Mouse (Mus musculus): ENCODE measurements around the gene Phospho2.
"Not testable (repeated sequence)": the region's sequence is repeated elsewhere in the genome, so short reads cannot be mapped to it uniquely, and the experiment has no call there.

Gene Phospho2

DNA sequence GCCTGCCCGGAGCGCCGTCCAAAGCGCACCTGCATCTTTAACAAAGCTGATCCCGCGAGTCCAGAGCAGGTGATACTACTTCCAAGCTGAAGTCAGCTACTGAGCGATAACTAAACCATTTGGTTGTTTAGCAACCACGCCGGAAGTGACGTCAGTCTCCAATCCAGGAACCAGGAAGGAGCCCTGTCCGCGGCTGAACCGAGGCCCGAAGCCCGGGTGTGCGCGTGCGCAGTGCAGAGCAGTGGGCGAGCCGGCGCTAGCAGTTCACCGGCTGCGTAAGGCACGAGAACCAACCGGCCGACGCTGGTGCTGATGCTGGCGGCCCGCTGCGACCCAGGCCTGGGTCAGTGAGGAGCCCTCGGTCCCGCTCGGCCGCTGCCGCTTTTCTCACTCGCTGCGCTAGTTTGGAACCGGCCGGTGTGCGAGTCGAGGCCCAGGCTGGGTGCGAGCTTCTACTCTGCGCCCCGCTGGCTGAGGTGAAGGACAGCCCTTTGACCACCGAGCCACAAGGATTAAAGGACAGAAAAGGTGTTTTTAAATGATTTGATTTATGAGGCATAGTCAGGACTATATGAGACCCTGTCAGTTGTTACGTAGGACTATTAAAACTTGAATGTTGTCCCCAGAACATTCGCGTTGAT, at the start of gene Phospho2, which contains the start of gene Ccdc173:
Phospho2 (plus strand) TSS at position 195 of the 641 bp plus-strand sequence.
Ccdc173 (minus strand) TSS at position 147 of the 641 bp plus-strand sequence.
- peak; percentile 98 for DNase-seq

DNA sequence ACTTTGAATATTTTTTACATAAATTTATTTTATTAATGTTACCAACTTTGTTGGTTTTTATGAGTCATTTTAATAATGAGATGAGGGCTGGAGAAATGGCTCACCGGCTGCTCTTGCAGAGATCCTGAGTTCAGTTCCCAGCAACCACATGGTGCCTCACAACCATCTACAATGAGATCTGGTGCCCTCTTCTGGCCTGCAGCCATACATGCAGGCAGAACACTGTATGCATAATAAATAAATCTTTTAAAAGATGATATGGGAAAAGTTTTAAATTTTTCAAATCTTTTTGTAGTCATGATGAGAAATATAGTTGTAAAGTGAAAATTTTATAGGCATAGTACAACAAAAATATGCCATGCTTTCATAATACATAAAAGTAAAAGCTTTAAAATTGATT, 44.3 kb upstream of the Phospho2 start:
- peak; percentile 27 to 29 for DNase-seq

DNA sequence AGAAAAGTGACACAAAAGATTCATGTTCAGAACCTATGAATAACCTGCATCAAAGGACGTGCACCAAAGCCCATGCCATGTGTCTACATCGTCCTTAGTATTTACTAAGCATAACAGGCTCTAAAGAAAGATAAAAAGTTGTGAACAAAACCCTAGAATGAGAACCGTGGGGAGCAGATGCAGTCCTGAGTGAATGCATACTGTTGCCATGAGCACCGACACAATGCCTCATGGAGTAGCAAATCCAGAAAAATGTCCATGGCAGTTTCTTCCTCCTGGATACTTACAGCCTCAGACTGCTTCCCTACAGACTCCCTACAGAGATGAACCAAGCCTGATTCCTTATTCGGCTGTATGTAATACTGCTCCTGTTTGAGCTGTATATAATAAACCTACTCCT, 28.4 kb upstream of the Phospho2 start:
- no peak for DNase-seq

DNA sequence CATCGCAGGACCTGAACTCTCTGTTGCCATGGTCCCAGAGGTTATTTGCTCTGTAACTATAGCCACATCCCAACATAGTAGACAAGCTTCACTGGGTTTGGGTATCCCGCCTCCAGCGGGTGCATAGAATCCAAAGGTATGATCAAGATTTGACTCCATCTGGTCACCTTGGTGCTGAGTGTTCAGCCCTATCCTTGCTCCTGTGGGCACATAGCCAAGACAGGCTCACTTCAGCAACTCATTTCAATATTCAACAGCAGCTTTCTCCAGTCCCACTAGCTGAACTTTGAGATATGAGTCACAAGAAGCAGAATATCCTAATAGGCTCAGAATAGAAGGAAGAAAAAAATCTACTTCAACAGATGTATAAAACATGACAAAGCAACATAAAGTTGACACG, 26.1 kb upstream of the Phospho2 start:
- DNase-seq = no peak

DNA sequence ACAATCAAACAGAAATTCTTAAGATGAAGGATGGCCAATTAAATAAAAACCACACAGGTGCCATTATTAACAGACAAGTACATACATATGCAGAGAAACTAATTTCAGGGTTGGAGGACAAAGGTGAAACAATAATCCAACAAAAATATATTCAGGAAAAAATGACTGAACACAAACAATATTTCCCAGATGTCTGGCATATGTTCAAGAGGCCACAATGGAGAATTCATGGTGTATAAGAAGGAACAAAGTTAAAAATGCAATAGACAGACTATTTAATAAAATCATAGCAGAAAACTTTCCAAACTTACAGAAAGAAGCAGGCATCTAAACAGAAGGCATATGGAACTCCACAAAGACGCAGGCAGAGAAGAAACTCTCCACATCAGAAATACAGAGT, 24.7 kb upstream of the Phospho2 start:
- no peak for DNase-seq

DNA sequence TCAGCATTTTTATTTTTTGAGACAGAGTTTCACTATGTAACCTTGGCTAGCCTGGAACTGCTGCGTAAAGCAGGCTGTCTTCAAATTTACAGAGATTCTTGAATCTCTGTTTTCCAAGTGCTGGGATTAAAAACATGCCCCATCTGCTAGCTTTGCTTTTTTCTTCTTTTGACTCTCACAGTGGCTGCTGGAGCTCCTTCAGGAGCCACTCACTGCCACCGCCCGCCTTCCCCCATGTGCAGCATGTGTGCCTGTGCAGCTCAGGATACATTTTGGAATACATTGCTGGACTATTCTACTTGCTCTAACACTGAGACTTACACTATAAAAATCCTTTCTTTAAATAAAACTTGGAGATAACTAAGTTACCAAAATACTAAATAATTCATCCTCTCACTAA, 16.1 kb upstream of the Phospho2 start:
- no peak for DNase-seq

DNA sequence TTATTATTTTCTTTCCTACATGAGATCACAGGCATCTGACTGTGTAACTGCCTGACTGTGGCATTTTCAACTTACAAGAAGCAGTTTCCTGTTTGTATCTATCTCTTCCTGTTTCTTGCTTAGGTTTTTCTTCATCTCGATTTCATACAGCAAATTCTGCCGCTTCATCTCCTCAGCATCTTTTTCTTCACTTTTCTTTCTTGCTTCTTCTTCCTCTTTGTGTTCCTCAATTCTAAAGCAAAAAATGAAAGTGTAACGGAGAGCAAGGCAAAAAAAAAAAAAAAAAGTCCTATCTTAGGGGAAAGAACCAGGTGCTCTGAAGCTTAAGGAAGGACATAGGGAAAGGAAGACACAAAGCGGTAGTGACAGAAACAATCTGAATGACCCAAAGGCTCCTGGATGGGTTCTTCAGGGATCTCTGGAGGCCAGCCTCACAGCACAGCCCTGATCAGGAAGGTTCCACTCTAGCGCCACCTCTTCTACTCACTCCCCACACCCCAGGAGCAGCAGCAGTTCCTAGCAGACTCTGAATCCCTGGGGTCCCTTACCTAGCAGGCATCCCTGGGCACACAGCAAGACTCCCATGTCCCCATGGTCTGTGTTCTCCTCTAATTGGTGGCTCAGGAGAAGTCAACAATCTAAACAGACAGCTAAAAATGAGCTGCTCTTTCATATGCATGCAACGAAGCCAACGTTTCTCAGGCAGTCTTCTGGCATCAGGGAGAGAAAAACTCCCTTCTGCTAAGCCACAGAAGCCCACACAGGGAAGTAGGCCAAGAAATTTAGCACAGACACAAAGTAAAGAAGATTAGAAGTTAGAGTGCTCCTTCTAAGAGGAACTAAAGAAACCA, 11.2 kb upstream of the Phospho2 start:
- peak; percentile 36 to 39 for DNase-seq

DNA sequence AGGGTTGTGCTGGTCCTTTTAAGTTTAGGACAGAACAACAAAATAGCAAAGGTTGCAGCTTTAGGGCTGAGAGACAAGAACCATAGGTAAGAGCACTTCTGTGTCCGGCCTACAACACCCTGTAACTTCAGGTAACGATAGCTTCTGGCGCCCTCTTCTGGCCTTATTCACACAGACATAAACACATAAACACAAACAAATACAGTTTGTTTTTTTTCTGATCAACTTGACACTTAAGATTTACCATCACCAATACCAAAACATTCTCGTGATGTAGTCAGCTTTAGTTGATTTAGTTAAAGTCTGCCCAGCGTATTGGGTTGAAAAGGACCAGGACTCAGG, 10.6 kb upstream of the Phospho2 start:
- peak; percentile 63 to 66 for DNase-seq

DNA sequence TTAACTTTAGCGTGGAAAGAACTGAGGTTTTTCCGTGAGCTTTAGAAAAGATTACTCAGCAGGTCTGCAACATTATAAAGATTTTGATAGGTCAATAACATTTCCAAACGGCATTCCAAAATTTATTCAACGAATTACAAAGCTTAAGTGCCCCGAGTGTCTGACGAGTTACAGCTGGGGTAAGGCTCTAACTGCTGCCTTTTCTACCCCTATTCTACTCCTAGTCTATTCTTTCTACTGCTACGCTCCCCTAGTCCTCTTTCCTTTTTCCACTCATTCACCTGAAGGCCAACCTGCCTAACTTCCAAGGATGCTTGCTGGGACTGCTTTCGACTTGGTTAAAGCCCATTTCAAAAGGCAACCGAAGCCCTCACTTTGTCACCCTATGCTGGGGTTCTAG, 449 bp upstream of the Phospho2 start:
- no peak for DNase-seq

DNA sequence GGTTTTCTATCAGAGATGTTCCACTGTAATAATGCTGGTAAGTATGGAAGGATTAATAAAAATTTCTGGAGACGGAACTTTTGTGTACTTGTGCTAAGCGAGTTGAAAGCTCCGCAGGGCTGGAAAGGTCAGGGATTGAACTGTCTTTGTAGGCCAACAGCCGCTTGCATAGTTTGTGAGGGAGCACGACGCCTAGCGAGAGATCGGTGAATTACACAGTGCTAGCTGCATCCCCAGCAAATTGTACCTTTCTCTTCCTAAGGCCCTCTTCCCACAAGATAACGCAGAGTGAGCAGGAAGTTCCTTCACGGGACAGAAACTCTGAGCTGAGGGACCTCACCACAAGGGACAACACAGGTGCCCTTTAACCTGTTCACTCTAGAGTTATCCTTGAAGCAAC, 862 bp downstream of the Phospho2 start:
- peak; percentile 85 to 86 for DNase-seq

DNA sequence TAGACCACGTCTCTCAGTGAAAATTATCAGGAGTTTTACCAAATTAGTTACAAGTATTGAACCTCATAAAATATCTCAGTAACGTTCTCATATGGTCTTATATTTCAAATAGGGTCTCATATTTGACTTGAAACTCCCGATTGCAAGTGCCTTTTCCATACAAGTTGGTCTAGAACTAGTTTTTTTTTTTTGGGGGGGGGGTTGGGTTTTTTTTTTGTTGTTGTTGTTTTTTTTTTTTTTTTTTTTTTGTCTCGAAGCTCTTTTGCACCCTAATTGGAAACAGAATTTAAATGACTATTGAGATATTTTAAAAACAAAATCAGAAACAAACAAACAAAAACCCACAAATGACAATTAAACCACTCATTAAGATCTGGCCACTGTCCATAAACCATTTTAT, 1.3 kb downstream of the Phospho2 start:
- DNase-seq = no peak

DNA sequence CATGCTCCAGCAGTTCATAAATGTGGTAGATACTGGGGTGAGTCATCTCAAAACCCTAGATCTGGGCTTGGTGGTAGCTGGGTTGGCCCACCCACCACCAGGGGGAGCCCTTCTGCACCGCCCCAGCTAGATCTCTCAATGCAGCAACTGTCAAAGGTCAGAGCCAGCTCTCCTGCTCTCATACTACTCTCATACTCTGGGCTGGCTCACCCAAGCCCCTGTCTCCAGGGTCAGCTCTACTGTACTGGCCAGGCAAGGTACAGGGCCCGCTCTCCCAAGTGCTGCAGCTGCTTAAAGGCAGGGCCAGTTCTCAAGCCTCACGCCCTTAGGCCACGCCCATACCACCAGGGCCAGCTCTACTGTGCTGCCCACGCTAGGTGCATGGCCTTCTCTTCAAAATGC, 13.5 kb downstream of the Phospho2 start:
- DNase-seq = peak; percentile 90 to 91

DNA sequence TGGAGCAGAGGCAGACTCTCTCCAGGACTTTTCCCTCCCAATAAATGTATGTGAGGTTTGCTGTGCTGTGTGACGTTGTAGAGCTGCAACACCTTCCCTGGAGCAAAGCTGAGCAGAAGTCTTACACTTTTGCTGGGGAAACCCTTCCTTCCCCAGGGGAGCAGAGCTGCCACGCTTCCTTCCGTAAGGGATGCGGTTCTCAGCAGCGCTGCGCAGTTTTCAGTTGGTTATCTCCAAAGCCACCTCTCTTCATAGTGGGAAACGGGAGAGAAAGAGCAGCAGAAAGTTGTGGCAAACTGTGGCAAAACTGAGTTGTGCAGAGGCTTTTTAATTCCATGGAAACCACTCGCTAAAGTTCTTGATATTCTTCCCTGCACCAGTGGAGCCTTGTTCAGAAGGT, 14.3 kb downstream of the Phospho2 start:
- no peak for DNase-seq

DNA sequence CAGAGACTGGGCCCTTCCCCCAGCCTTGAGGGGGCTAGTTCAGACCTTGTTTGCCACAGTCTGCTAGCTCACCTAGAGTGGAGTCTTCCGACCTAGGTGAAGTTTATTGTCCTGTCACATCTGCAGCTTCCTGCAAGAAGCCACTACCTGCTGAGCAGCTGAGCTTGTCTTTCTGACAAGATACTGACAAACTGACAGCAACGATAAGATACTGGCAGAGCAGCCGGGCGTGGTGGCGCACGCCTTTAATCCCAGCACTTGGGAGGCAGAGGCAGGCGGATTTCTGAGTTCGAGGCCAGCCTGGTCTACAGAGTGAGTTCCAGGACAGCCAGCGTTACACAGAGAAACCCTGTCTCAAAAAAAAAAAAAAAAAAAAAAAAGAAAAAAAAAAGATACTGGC, 15.2 kb downstream of the Phospho2 start:
- DNase-seq = not testable (repeated sequence)

DNA sequence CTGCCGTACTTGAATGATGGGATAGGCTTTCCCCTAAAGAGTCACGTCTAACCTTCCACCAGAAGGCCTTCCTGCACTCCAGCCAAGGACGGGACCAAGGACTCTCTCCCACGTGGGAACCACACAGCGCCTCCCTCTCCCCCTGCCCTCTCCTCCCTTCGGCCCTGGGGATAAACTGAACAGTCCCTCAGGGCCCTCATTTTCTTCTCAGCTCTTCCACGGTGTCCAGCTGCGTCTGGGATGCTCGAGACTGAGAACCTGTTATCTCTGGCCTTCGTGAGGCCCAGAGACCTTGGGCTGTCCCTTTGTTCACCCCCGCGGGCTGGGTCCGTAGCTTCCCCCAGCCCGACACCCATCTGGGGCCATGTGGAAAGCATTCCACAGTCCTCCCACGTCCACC, 20.7 kb downstream of the Phospho2 start:
- no peak for DNase-seq

DNA sequence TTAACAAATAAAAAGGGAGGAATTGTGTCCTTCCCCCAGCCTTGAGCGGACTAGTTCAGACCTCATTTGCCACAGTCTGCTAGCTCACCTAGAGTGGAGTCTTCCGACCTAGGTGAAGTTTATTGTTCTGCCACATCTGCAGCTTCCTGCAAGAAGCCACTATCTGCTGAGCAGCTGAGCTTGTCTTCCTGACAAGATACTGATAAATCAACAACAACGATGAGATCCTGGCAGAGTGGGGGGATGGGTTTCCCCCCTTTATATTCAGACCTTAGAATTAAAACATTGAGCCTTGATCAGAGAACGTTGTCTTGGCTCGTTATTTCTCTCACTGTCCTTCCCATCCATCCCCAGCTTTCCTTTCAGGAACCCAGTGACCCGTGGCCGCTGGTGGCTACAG, 21.9 kb downstream of the Phospho2 start:
- not testable (repeated sequence) for DNase-seq

DNA sequence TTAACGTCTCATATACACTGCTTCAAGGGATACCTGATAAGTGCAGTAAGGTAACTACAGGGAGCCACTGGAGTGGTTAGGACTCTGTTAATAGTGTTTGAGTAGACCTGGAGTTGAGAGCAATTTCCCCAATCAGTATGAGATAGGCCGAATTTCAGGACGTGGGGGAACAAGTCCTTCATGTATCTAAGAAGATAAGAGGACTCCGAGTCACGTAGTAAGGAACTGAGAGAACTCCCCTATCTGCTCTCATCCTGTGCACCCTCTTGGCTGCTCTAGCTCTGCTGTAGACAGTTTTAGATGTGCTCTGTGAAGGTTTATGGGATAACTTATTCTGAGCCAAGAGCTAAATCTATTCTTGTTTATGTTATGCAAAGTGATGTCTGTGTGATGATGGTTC, 27.2 kb downstream of the Phospho2 start:
- no peak for DNase-seq

DNA sequence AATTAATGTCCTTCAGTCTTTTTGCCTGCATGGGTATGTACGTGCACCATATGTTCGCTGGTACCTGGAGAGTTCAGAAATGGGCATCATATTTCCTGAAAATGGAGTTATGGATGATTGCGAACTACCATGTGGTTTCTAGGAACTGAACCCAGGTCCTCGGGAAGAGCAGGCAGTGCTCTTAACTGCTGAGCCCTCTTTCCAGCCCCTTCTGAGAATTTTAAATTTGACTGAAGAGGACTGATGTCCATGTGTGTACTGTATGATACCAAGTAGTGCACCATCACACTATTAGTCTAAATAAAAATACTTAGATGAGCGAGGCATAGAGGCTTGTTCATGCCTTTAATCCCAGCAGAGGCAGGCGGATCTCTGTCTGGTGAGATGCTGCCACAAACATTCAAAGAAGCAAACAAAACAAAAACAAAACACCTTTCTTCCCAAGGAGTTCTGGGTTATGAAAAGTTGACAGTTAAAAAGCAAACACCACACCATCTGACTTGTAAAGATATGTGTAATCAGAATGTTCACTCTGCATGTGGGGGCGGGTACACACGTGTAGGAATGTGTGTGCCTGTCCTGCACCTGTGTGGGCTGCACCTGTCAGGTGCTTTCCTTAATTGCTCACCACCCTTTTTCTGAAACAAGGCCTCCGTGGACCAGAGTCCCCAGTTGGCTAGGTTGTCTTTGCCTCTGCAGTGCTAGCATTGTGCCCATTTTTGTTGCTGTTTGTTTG, 29.1 kb downstream of the Phospho2 start:
- no peak for DNase-seq

DNA sequence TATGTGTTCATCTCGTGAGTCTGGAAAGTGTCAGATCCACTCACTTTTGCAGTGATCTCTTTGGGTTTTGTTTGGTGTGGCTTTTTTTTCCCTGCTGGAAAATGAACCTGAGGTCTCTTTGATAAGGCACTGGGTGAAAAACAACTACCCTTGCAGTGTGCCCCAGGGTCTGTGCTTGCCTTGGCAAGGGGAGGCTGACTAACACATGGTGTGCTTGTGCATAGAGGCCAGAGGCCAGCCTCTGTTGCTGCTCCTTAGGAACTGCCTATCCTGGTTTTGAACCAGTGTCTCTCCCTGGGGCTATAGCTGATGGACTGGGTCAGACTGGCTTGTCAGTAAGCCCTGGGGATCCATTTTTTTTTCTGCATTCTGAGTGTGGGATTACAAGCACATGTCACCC, 30.8 kb downstream of the Phospho2 start:
- DNase-seq = no peak

DNA sequence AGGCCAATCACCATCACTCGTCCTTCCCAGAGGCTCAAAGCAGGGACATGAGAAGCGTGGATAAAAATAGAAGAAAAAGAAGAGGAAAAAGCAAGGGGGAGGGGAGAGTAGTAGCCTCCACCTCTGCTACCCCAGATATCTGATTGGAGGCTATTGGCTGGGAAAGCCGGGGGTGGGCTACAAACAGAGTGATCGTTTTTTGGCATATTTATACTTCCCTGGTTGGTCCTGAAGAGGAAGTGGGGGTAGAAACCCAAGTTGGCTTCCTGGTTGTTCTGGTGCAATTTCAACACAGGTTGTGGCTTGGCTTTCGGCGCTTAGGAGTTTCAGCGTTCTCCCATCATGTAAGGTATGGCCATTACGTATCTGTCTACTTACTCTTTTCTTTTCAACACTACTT, 32.3 kb downstream of the Phospho2 start, which contains the start of gene Klhl23:
Klhl23 (plus strand) TSS at position 234 of the 400 bp plus-strand sequence.
- peak in 1 of 2 experiments; percentile 9 for DNase-seq

DNA sequence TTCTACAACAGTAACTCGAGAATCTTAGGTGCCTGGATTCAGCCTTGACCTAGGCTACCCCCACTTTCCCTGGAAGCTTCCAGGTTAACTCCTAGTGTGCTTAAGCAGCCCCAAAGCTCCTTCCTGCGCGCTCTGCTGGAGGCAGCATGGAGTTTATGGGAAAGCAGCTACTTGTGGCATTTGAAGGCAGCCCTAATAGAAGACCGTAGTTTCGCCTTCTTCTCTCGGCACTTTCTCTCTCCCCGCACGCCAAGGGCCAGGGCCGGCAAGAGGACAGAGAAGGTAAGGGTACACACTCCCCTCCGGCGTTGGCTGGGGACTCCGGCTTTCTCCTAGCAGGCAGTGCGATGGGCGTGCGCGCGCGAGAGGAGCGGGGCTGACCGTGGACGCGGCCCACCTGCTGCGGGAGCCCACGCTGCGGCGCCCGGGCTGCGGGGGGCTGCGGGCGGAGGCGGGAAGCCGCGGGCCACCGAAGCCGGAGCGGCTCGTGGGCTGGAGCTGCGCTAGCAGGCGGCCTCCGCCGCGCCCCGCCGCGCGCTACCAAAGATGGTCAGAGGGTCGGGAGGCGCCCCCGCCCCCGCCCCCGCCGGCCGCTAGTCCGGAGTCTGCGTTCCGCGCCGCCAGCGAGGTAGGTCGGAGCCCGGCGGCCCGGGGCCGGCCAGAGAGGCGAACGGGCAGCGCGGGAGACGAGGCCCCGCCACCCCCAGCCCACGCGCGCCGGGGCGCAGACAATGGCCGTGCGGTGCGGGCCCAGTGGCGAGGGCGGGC, 33.1 kb downstream of the Phospho2 start:
- DNase-seq = peak; percentile 24 to 28

DNA sequence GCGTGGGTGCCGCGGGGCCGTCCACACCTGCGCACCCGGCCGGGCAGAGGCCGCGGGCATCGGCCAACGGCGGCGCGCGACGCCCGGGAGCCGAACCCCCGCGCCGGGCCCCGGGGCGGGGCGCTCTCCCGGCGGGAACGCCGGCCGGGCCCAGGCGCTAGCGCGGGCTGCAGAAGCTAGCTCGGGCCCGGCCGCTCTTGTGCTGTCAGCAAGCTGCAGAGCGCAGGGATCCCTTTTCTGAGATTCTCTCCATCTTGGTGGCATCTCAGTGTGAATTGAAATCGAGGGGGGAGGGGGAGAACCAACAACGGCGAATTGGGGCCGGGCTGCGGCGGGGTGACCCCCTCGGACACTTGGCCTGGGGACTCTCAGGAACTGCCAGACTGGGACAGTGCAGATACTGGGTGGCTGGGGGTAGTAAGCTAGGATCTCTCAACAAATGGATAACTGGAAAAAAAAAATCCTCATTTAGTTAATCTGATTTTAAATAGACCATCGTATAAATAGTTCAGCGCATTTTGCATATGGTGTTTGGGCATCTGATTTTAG, 33.8 kb downstream of the Phospho2 start:
- peak; percentile 13 to 23 for DNase-seq

DNA sequence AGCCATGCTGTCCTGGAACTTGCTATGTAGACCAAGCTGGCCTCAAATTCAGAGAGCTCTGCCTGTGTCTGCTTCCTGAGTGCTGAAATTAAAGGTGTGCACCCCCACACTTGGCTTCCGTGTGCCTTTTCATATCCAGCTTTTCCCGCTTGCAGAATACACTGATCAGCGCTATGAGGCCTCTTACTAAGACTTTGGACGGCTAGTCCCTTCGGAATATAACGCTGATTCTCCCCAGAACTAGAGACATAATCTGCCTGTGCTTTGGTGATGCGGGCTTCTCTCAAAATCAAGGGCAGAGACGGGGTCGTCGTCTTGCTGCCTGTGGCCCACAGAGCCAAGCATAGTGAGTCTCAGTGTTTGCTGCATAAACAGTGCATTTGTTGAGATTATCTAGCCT, 36.5 kb downstream of the Phospho2 start:
- DNase-seq = no peak
